In genomic region chr4:118576097-118576496, GRCm38 (mm10) we compare ENCODE assay signal across 9 mouse cellular contexts. TPM values are rescaled to one million over a fixed set of nuclear protein-coding genes. Genes with fewer than 3 reads are reported as not detected.
DNase-seq lines count a peak whose midpoint lies in the region; ATAC-seq and TF ChIP-seq lines count a peak whose summit lies in the region.
"Had no signal": no experiment of that assay in that cellular context is flagged by ENCODE, and none has a peak within 500 bp of the region (broad histone marks: within the 10 kb centered on the region; RNA-seq: fewer than 3 reads in every experiment).

No protein-coding gene starts in this region.

- H3K27me3 ChIP-seq in E14TG2a.4 (ENCODE audit: insufficient read depth, low read length): peaks cover 66% of the 10 kb centered on the region
- peaks cover 53% of the 10 kb centered on the region for H3K27me3 ChIP-seq in heart, embryonic 15.5 days

- peak; percentile 82 for TF ChIP-seq CTCF in E14TG2a.4 (conservative IDR thresholded peaks at IDR 0.05; ENCODE audit: low read length)
- peak; percentile 88 for TF ChIP-seq CTCF in bone marrow, adult 2 months (IDR thresholded peaks at IDR 0.05; ENCODE audit: control insufficient read depth, insufficient read depth, low read length)

- peaks cover 7% of the 10 kb centered on the region; the same call in 1 of the 2 replicates for H3K9me3 ChIP-seq in E14TG2a.4 (ENCODE audit: low read length)
- H3K9me3 ChIP-seq in heart, embryonic 15.5 days (replicated peaks): no peaks in the 10 kb centered on the region

- peak; percentile 63 to 92 for DNase-seq in layer of hippocampus, adult 8-10 months (ENCODE audit: low spot score in 2 of 2)
- DNase-seq in lung, postnatal 25 days (ENCODE audit: low spot score): peak; percentile 74
- DNase-seq in retina, postnatal 7 days (ENCODE audit: low read depth, low spot score): peak; percentile 73
- DNase-seq in urinary bladder, adult 18-20 months (ENCODE audit: low spot score in 2 of 2): peak; percentile 59 to 78

- no peak overlapping the region for H3K9ac ChIP-seq in heart, embryonic 15.5 days

- WGBS in bone marrow, adult 2 months: 10% methylated on average over 6 of the region's 6 CpGs
- 4% methylated on average over 6 of the region's 6 CpGs for WGBS in heart, embryonic 15.5 days

- H3K4me2 ChIP-seq in heart, embryonic 15.5 days: no peak overlapping the region

- no peak for TF ChIP-seq POLR2A in bone marrow, adult 2 months (IDR thresholded peaks at IDR 0.05; ENCODE audit: borderline replicate concordance, control insufficient read depth, low read depth, low read length)

- no peak overlapping the region for H3K27ac ChIP-seq in bone marrow, adult 2 months (ENCODE audit: control insufficient read depth, insufficient read depth, low read depth, low read length, poor library complexity)
- H3K27ac ChIP-seq in heart, embryonic 15.5 days: no peak overlapping the region

- H3K36me3 ChIP-seq in E14TG2a.4 (ENCODE audit: insufficient read depth, low read length): no peaks in the 10 kb centered on the region
- H3K36me3 ChIP-seq in heart, embryonic 15.5 days: no peaks in the 10 kb centered on the region

- peak; percentile 64; the same call in 1 of the 2 replicates for ATAC-seq in erythroid progenitor cell, adult 5-6 weeks (replicated peaks; ENCODE audit: low FRiP score, poor library complexity, severe bottlenecking)
- ATAC-seq in heart, embryonic 15.5 days (replicated peaks; ENCODE audit: insufficient number of reproducible peaks, insufficient read depth, low FRiP score, low read depth): 0 out of 2 replicates have a peak, but pooled peaks have one; percentile 10

- no peak overlapping the region for H3K4me3 ChIP-seq in E14TG2a.4 (replicated peaks; ENCODE audit: low read length)
- no peak overlapping the region for H3K4me3 ChIP-seq in bone marrow, adult 2 months (replicated peaks; ENCODE audit: control insufficient read depth, low read depth, low read length)
- H3K4me3 ChIP-seq in heart, embryonic 15.5 days: no peak overlapping the region

- H3K4me1 ChIP-seq in E14TG2a.4 (replicated peaks; ENCODE audit: low read depth, low read length): peaks cover 12% of the 10 kb centered on the region
- no peaks in the 10 kb centered on the region for H3K4me1 ChIP-seq in bone marrow, adult 2 months (ENCODE audit: control insufficient read depth, insufficient read depth, low read length)
- H3K4me1 ChIP-seq in heart, embryonic 15.5 days (replicated peaks): no peaks in the 10 kb centered on the region

RNA-seq across cellular contexts. Expression of gene Tmem125, which starts 32.3 kb away (rescaled TPM):
- not detected in 2 replicates for polyA plus RNA-seq in bone marrow, adult 2 months (2011; ENCODE audit: insufficient read depth, insufficient read length, low replicate concordance, missing spikeins)
- total RNA-seq in erythroid progenitor cell, adult 5-6 weeks (2015; ENCODE audit: low replicate concordance): not detected in 2 replicates
- total RNA-seq in erythroid progenitor cell, adult 5-6 weeks (2017; ENCODE audit: low replicate concordance): not detected in 2 replicates
- 0.39 and 1.2 TPM in 2 replicates for polyA plus RNA-seq in heart, embryonic 15.5 days (2015; fragmentation: Nextera tagmentation; extraction: Ambion mirVana)
- 1 to 10 TPM; 5.4 to 9.7 (median 8.7) TPM for total RNA-seq in layer of hippocampus, adult 8-10 months (2022)

RNA-seq across cellular contexts. Expression of gene Cfap57, which starts 44.5 kb away (rescaled TPM):
- polyA plus RNA-seq in bone marrow, adult 2 months (2011; ENCODE audit: insufficient read depth, insufficient read length, low replicate concordance, missing spikeins): not detected in 2 replicates
- not detected in 2 replicates for total RNA-seq in erythroid progenitor cell, adult 5-6 weeks (2015; ENCODE audit: low replicate concordance)
- 0.08 and 0.64 TPM in 2 replicates for total RNA-seq in erythroid progenitor cell, adult 5-6 weeks (2017; ENCODE audit: low replicate concordance)
- polyA plus RNA-seq in heart, embryonic 15.5 days (2015; fragmentation: Nextera tagmentation; extraction: Ambion mirVana): 0.25 and 0.39 TPM in 2 replicates
- total RNA-seq in layer of hippocampus, adult 8-10 months (2022): 1 to 10 TPM in 3 of 4 experiments, under 1 TPM in 1; 0.68 to 1.3 (median 1.1) TPM

RNA-seq across cellular contexts. Expression of gene Ebna1bp2, which starts 44.5 kb away (rescaled TPM):
- 29.3 and 57.7 TPM in 2 replicates for polyA plus RNA-seq in bone marrow, adult 2 months (2011; ENCODE audit: insufficient read depth, insufficient read length, low replicate concordance, missing spikeins)
- 12.6 and 19.8 TPM in 2 replicates for total RNA-seq in erythroid progenitor cell, adult 5-6 weeks (2015; ENCODE audit: low replicate concordance)
- 13.7 and 29.0 TPM in 2 replicates for total RNA-seq in erythroid progenitor cell, adult 5-6 weeks (2017; ENCODE audit: low replicate concordance)
- polyA plus RNA-seq in heart, embryonic 15.5 days (2015; fragmentation: Nextera tagmentation; extraction: Ambion mirVana): 77.8 and 78.4 TPM in 2 replicates
- total RNA-seq in layer of hippocampus, adult 8-10 months (2022): 10 to 100 TPM; 49.7 to 59.9 (median 54.7) TPM

RNA-seq across cellular contexts. Expression of gene 2610528J11Rik, which starts 49.3 kb away (rescaled TPM):
- 1.0 and 2.1 TPM in 2 replicates for polyA plus RNA-seq in bone marrow, adult 2 months (2011; ENCODE audit: insufficient read depth, insufficient read length, low replicate concordance, missing spikeins)
- total RNA-seq in erythroid progenitor cell, adult 5-6 weeks (2015; ENCODE audit: low replicate concordance): not detected in 2 replicates
- not detected in 2 replicates for total RNA-seq in erythroid progenitor cell, adult 5-6 weeks (2017; ENCODE audit: low replicate concordance)
- polyA plus RNA-seq in heart, embryonic 15.5 days (2015; fragmentation: Nextera tagmentation; extraction: Ambion mirVana): 0.48 and 2.0 TPM in 2 replicates
- not detected for total RNA-seq in layer of hippocampus, adult 8-10 months (2022)
- polyA plus RNA-seq: heart, embryonic 14.5 days had no signal

Comparison
In these comparisons a context has a peak if more than half of its experiments do, and no peak if none do; other contexts are left out.
1. RNA of gene Tmem125, which starts 32.3 kb away (total RNA-seq): 5.4 to 9.7 TPM in layer of hippocampus, adult 8-10 months; not detected in erythroid progenitor cell, adult 5-6 weeks; every median in the first group is over 4 times any median in the second.
2. Peak in every context shown above with its lines, with median percentiles within 50 percentile points of each other: DNase-seq.